Mouse (Mus musculus) brain, embryonic 14.5 days (tissue): ENCODE measurements around the gene Rnf103.

ENCODE experiments used
- CTCF ChIP-seq: fragments of 200-500 bp; IDR thresholded peaks from 2 replicates; pipeline ENCODE4 v1.5.1; 2012; ENCODE audit warnings: inconsistent platforms, mild to moderate bottlenecking, moderate library complexity, borderline replicate concordance; ENCODE audit not compliant: insufficient read depth, insufficient read length; ENCODE audit errors: extremely low read depth
- POLR2A ChIP-seq: fragments of 200-500 bp; IDR thresholded peaks from 2 replicates; pipeline ENCODE4 v1.6.1; 2012; ENCODE audit warnings: mild to moderate bottlenecking, inconsistent platforms, borderline replicate concordance; ENCODE audit not compliant: poor library complexity, insufficient read depth, insufficient read length, severe bottlenecking; ENCODE audit errors: extremely low read depth

- no peak for TF ChIP-seq CTCF
- no peak for TF ChIP-seq POLR2A
These were observed 679 bp upstream of the Rnf103 start for GRCm38 (mm10) chr6:71492756-71493674.
